Mouse (Mus musculus) neural tube, embryonic 11.5 days (tissue): Measurements from ENCODE around the gene Rpp38. TPM values are rescaled to one million over a fixed set of nuclear protein-coding genes. Genes with fewer than 3 reads are reported as not detected.

Experiments used
- ATAC-seq: fragments of 200-750 bp; cut with Nextera tagmentation; 2 replicates; pipeline ENCODE4 v1.8.0; 2017; ENCODE audit warnings: moderate number of reproducible peaks, mild to moderate bottlenecking, moderate TSS enrichment, moderate library complexity; ENCODE audit not compliant: insufficient read depth, low FRiP score, low TSS enrichment
- DNase-seq: peaks from one replicate; pipeline ENCODE4 v3.0.0-alpha.2; 2015; ENCODE audit warnings: low spot score
- H3K27ac ChIP-seq: fragments of 300-500 bp; sonication (generic); 2 replicates; pipeline ENCODE4 v1.5.1; 2014; ENCODE audit warnings: low read depth, mild to moderate bottlenecking, low read length
- H3K27me3 ChIP-seq: fragments of 300-500 bp; sonication (generic); 2 replicates; pipeline ENCODE4 v1.6.1; 2014; ENCODE audit warnings: mild to moderate bottlenecking, low read length, mixed read lengths; ENCODE audit not compliant: control insufficient read depth, insufficient read depth
- H3K36me3 ChIP-seq: fragments of 300-500 bp; sonication (generic); 2 replicates; pipeline ENCODE4 v1.6.1; 2014; ENCODE audit warnings: mild to moderate bottlenecking, low read length, moderate library complexity, mixed read lengths; ENCODE audit not compliant: control insufficient read depth, insufficient read depth
- H3K4me1 ChIP-seq: fragments of 300-500 bp; sonication (generic); 2 replicates; pipeline ENCODE4 v1.6.1; 2014; ENCODE audit warnings: low read length, mixed read lengths; ENCODE audit not compliant: control insufficient read depth, insufficient read depth
- H3K4me2 ChIP-seq: fragments of 300-500 bp; sonication (generic); 2 replicates; pipeline ENCODE4 v1.6.1; 2014; ENCODE audit warnings: low read depth, mild to moderate bottlenecking, moderate library complexity
- H3K4me3 ChIP-seq: fragments of 300-500 bp; sonication (generic); 2 replicates; pipeline ENCODE4 v1.5.1; 2014; ENCODE audit warnings: low read depth, low read length
- H3K9ac ChIP-seq: fragments of 300-500 bp; sonication (generic); 2 replicates; pipeline ENCODE4 v1.6.1; 2014; ENCODE audit warnings: mild to moderate bottlenecking, low read length
- H3K9me3 ChIP-seq: fragments of 300-500 bp; sonication (generic); 2 replicates; pipeline ENCODE4 v1.6.1; 2016; ENCODE audit warnings: low read length; ENCODE audit not compliant: control insufficient read depth
- WGBS: fragments of 180-500 bp; shearing (Covaris S2); extraction: QIAGEN DNeasy Blood & Tissue Kit; methylation state at CpG from one replicate; pipeline ENCODE4 v1.1.7; 2014; 5-methylcytosine and 5-hydroxymethylcytosine counted together
- polyA plus RNA-seq: library from polyadenylated mRNA; unstranded; fragments of >200 nt; fragmentation: Nextera tagmentation; extraction: Ambion mirVana; gene quantifications from 2 replicates; pipeline ENCODE4 v1.2.1, GENCODE M21; 2014

The Rpp38 gene
- polyA plus RNA-seq, 1 experiment from 2014 or later, result 20.3 TPM

GRCm38 (mm10) chr2:3283602-3284472 lies 48.6 kb downstream of the Rpp38 start, which contains the start of gene Nmt2:
TSS of gene Nmt2 (plus strand) at chr2:3284212.
- Histone ChIP-seq H3K4me3 (peak within 1 kb of the TSS; percentile 82), H3K9me3 (no peaks in the 10 kb centered on the region), H3K36me3 (no peaks in the 10 kb centered on the region), H3K9ac (peak within 1 kb of the TSS; percentile 81), H3K27me3 (no peaks in the 10 kb centered on the region), H3K4me1 (peaks cover 2% of the 10 kb centered on the region; the same call in 1 of the 2 replicates), H3K27ac (peak within 1 kb of the TSS; percentile 86), H3K4me2 (peak within 1 kb of the TSS; percentile 80)
- ATAC-seq (peak; percentile 96), DNase-seq (peak; percentile 100)
- under 1% methylated on average over 82 of the region's 88 CpGs for WGBS

GRCm38 (mm10) chr2:3282866-3283601 lies 49.4 kb downstream of the Rpp38 start:
- H3K9ac ChIP-seq, result peak overlapping the region; percentile 47
- H3K27me3 ChIP-seq, result no peaks in the 10 kb centered on the region
- H3K4me3 ChIP-seq, result peak overlapping the region; percentile 82
- no peaks in the 10 kb centered on the region for H3K9me3 ChIP-seq
- peaks cover 2% of the 10 kb centered on the region; the same call in 1 of the 2 replicates for H3K4me1 ChIP-seq
- 10% methylated on average over 12 of the region's 12 CpGs for WGBS
- ATAC-seq (no peak), DNase-seq (no peak)
- H3K36me3 ChIP-seq, result no peaks in the 10 kb centered on the region
- H3K4me2 ChIP-seq, result peak overlapping the region; percentile 41
- H3K27ac ChIP-seq, result peak overlapping the region; percentile 45

GRCm38 (mm10) chr2:3281311-3281710 lies 51.1 kb downstream of the Rpp38 start:
- Histone ChIP-seq H3K9me3 (no peaks in the 10 kb centered on the region), H3K27ac (no peak overlapping the region), H3K36me3 (no peaks in the 10 kb centered on the region), H3K27me3 (no peaks in the 10 kb centered on the region), H3K4me2 (no peak overlapping the region), H3K9ac (no peak overlapping the region), H3K4me3 (no peak overlapping the region), H3K4me1 (peaks cover 2% of the 10 kb centered on the region; the same call in 1 of the 2 replicates)
- no peak for ATAC-seq
- no peak for DNase-seq
- whole genome bisulfite sequencing, result 86% methylated on average over 4 of the region's 4 CpGs

Other genes starting within 250 kb of the Rpp38 start
- 49.4 and 52.4 TPM in 2 replicates for gene Fam171a1, start 218.4 kb downstream of the Rpp38 start, polyA plus RNA-seq
- gene Nmt2, start 48.4 kb downstream of the Rpp38 start, polyA plus RNA-seq, result 53.4 and 56.0 TPM in 2 replicates
- gene Acbd7, start 3.5 kb upstream of the Rpp38 start, polyA plus RNA-seq, result 1.7 TPM in 1 of 2 replicates, not detected in the other
- gene Olah, start 64.6 kb upstream of the Rpp38 start, polyA plus RNA-seq, result not detected in 2 replicates
- not detected in 2 replicates for gene Meig1, start 90.0 kb upstream of the Rpp38 start, polyA plus RNA-seq
- gene Dclre1c, start 91.5 kb upstream of the Rpp38 start, polyA plus RNA-seq, result 6.2 and 7.7 TPM in 2 replicates
- gene Suv39h2, start 142.4 kb upstream of the Rpp38 start, polyA plus RNA-seq, result 40.7 and 41.5 TPM in 2 replicates
- gene Gm45902, start 180.1 kb upstream of the Rpp38 start, polyA plus RNA-seq, result 8.3 and 10.4 TPM in 2 replicates
- gene Hspa14, start 180.2 kb upstream of the Rpp38 start, polyA plus RNA-seq, result 111 and 113 TPM in 2 replicates
- not detected in 2 replicates for gene Cdnf, start 180.4 kb upstream of the Rpp38 start, polyA plus RNA-seq
- 64.4 TPM in 2 replicates for gene Fam107b, start 237.8 kb upstream of the Rpp38 start, polyA plus RNA-seq